Mouse (Mus musculus): ENCODE data around the gene Actr5.

Actr5 gene

GRCm38 (mm10) chr2:158667022-158667670, 42.5 kb downstream of the Actr5 start:
- DNase-seq (ENCODE audit: low read depth), result no peak

DNA sequence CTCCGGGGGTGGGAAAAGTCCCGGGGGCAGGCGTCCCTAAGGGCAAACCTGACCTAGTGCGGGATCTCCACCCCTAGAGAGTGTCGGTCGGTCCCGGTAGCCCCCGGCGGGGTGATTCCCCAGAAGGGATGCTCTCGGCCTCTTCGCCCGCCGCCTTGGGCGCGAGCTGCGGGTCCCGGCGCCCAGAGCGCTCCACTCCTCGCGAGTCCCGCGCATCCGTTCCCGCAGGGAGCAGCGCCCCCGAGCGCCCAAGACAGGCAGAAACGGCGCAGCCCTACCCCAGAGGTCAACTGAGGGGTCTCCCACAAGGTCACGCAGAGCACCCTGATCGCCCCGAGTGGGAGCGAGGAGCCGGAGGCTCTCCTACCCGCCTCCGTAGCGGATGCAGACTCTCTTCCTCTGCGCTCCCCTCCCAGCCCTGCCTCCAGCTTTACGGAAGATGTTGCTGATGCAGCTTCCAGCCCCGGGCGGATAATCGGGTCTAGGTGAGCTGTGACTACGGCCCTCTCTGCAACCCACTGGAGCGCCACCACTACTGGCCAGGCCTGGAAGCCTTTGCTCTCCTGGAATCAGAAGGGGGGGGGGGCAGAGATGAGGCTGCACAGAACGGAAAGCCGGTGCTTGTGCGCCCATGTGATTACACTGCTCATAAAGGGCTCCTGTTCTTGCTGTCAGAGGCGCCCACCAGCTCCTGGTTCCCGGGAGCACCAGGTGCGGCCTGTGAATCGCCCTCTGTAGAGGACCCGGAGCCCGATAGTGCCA, 43.2 kb downstream of the Actr5 start:
- no peak for DNase-seq (ENCODE audit: low read depth)

DNA sequence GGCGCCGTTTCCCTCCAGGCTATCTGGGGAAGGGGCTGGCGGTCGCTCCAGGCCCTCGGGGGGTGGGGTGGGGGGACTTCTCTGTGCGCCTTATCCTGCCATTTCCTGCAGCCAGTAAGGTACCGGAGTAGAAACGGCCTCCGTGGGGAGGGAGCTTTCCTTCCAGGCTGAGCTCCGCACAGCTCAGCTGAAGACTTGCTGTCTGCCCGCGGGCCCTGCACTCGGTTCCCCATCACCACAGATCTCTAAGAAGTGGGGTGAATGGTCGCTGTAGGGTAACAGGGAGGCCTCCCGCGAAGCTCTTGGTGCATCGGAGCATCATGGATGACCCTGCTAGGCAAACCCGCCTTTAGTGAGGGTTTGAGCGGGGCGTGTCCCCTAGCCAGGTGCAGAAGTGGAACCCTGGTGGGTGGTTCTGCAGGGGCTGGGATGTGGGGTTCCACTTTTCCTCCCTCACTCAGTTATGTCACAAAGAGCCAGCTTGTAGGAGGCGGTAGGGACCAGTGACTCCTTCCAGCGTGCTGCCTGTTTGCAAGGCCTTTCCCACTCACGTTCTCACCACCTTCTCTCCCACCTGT, 43.8 kb downstream of the Actr5 start:
- DNase-seq (ENCODE audit: low read depth), result no peak

GRCm38 (mm10) chr2:158669199-158670195, 44.8 kb downstream of the Actr5 start:
- no peak for DNase-seq (ENCODE audit: low read depth)

DNA sequence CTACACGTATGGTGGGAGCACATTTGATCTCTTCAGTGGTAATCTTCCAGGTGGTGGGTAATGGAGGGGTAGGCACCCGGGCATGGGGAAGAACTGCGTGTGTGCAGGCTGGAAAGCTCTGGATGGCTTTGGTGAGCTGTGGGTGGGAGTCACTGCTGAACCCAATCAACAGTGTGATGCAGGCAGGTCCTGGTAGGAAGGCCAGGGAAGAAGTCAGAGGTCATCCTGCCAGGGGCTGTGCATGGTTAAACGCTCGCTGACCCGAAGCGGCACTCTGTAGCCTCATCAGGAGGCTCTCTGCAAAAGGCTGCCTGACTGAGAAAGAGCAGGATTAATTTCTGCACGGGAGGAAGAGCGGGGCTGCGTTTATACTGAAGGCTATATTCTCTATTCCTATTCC, 45.9 kb downstream of the Actr5 start:
- no peak for DNase-seq (ENCODE audit: low read depth)

DNA sequence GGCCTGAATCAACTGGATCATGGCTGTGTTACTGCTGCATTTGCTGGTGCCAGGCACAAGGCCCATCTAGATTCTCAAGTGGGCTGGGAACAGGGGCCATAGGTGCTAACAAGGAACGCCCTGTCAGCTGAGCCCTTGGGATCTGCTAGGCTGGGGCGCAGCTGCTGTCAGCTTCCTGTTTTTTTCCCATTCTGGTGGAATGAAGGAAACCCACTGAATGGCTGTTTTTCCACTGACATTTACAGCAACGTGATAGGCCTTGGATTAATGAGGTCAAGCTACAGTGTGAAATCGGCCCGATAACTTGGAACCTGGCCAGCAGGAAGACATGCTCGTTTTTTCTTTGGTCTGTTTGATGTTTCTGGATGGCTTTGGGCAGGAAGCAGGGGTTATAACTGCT, 48.1 kb downstream of the Actr5 start:
- DNase-seq (ENCODE audit: low read depth), result no peak

DNA sequence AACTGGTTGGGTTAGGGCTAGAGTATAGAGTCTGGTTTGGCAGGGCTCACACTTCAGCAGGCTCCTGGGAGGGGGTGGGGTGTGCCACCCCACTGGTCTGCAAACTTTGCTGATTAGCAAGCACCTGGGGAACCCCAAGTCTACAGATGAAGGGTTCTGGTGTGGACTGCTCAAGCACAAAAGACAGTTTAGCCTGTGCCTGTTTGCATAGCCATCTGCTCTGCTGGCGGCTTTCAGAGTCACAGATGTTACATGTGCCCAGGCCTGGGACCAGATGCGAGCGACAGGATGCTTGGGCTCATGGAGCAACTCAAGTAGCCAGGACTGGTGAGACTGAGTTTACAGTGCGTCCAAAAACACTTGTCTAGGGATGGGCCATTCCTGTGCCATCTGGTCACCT, 48.8 kb downstream of the Actr5 start:
- no peak for DNase-seq (ENCODE audit: low read depth)

- no peak for DNase-seq (ENCODE audit: low read depth)
Observed at GRCm38 (mm10) chr2:158674131-158674530, 49.4 kb downstream of the Actr5 start.

GRCm38 (mm10) chr2:158674759-158675158, 50.1 kb downstream of the Actr5 start:
- no peak for DNase-seq (ENCODE audit: low read depth)

GRCm38 (mm10) chr2:158675161-158675560, 50.5 kb downstream of the Actr5 start:
- no peak for DNase-seq (ENCODE audit: low read depth)

GRCm38 (mm10) chr2:158675907-158676533, 51.3 kb downstream of the Actr5 start:
- no peak for DNase-seq (ENCODE audit: low read depth)

DNA sequence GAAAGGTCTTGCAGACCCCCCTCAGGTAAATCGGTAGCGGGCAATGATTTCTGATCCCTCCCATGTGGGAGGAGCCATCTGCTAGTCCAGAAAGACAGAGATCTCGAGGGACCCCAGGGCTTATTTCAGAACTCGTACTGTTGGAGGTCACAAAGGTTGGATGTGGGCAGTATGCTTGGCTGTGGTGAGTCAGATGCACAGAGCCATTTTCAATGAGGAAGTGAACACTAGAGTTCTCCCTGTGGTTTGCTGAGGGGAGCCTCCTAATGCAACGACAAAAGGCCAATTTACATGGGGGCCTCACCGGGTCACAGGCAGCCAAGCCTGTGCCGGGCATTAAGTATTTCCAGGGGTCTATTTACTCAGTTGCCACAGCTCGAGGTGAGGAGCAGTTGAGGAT, 53.3 kb downstream of the Actr5 start:
- DNase-seq (ENCODE audit: low read depth), result no peak

DNA sequence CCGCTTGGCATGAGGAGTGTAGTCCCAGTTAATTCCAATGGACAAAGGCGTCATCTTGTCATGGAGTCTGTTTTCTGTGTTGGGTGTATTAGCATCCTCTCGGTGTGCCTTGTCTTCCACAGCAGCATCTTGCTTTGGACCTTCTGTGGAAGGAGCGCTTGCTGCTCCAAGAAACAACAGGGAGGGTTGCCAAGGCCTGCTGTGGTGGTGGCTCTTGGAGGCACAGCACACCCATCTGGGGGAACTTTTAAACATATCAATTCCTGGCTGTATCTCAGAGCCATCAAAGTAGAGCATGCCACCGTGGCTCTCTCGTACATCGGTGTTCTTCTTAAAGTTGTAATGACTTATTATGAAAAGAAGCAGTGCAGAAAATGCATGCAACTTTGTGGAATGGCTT, 54.4 kb downstream of the Actr5 start:
- DNase-seq (ENCODE audit: low read depth), result no peak

GRCm38 (mm10) chr2:158680357-158680889, 55.7 kb downstream of the Actr5 start:
- DNase-seq (ENCODE audit: low read depth), result no peak

DNA sequence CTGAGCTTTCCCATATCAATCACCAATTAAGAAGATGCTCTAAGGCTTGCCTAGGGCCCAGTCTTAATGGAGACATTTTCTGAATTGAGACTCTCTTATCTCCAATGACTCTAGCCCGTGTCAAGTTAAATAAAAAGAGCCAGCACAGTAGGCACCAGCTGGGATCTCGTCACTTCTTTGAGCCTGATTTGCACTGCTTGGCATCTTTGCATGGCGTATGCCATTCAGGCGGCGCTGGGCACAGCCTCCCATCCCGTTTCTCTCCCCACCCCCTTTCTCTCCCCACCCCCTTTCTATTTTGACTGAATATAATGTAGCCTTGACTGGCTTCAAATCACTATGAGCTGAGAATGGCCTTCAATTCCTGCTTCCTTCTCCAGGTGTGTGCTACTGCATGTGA, 57.0 kb downstream of the Actr5 start:
- no peak for DNase-seq (ENCODE audit: low read depth)

DNA sequence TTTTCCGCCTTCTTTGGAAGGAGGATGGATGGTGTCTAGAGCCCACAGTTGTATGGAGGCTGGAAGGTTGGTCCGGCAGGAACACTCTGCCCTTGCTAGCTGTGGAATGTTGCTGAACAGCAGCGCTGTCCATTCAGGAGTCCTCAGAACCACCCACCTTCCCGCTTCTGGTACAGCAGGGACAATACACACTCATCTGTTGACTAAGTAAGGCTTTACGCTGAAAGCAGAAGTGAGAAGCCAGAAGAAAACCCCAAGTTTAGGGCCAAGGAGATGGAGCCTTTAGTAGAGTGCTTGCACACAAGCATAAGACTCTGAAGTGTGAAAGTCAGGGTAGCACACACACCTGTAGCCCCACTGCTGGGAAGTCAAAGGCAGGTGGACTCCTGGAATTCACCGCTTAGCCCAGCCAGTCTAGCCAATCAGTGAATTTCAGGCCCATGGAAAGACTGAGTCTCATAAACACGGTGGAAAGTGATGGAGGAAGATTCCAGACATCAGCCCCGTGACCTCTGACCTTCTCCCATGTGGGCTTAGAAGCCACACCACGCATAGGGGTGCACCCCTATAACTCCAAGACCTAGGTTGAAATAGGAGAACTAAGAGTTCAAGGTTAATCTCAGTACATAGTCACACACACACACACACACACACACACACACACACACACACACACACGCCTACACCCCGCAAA, 57.8 kb downstream of the Actr5 start:
- no peak for DNase-seq (ENCODE audit: low read depth)

GRCm38 (mm10) chr2:158683038-158683413, 58.3 kb downstream of the Actr5 start:
- DNase-seq (ENCODE audit: low read depth), result no peak

DNA sequence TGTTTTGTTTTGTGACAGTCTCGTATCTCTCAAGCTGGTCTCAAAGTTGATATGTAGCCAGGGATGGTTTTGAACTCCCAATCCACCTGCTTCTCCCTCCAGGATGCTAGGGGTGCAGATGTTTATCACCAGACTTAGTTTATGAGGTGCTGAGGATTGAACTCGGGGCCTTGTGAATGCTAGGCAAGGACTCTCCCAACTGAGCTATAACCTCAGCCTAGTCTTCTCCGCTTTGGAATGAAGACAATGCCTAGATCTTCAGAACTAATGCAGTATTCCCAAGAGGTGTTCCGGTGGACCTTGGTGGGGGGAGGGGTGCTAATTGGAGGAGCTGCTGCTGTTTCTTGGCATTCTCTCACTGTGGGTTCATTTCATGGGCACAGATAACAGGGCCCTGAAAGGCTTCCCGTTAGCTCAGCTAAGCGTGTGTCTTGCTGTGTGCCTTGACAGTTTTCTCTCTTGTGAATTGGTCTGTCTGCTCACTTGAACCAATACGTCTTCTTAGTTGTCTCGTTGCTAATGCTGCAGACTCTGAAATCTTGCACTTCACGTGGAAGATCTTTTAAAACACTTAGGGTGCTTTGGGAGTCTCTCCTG, 59.7 kb downstream of the Actr5 start:
- DNase-seq (ENCODE audit: low read depth), result no peak

- DNase-seq (ENCODE audit: low read depth), result no peak
Observed at GRCm38 (mm10) chr2:158684910-158685309, 60.2 kb downstream of the Actr5 start.

- no peak for DNase-seq (ENCODE audit: low read depth)
Observed at GRCm38 (mm10) chr2:158686394-158686793, 61.7 kb downstream of the Actr5 start.
